Mouse (Mus musculus): ENCODE measurements around the gene Srf. TPM values are rescaled to one million over a fixed set of nuclear protein-coding genes. Genes with fewer than 3 reads are reported as not detected.

The Srf gene
- polyA plus RNA-seq, 1 experiment from 2014 or later = 15.0 TPM

DNA sequence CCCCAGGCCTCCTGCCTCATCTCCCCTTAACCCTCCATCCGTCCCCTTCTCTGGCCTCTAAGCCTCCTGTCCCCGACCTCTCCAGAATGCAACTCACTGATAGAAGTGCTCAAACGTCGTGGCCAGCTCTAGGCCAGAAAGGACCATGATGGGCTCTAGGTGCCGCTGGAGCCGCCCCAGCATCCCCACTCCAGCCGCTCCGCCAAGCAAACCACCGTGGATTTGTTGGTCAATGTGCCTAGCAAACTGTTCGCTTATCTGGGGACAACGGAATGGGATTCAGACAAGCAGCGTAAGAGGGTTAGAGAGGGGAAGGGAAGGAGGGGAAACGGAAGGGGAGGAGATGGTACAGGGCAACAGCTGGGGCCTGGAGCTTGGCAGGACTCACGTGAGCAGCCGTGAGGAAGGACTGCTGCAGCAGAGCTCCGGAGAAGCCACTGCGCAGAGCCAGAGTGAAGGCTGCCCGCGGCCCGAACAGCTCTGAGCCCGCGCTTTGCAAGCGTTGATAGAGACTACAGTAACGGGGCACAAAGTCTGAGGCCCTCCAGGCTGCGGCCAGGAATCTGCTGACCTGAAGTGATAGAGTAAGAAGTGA is 35.5 kb downstream of the Srf start:
- peak overlapping the region; percentile 60 for H3K4me2 ChIP-seq
- peaks cover 6% of the 10 kb centered on the region; the same call in 1 of the 2 replicates for H3K36me3 ChIP-seq
- H3K27ac ChIP-seq (ENCODE audit: poor library complexity, severe bottlenecking) = no peak overlapping the region
- peak overlapping the region; percentile 49 for H3K9ac ChIP-seq
- H3K4me3 ChIP-seq = peak overlapping the region; percentile 23
- no peaks in the 10 kb centered on the region for H3K9me3 ChIP-seq (replicated peaks)
- peaks cover 21% of the 10 kb centered on the region for H3K4me1 ChIP-seq (replicated peaks)
- peak; percentile 60 for ATAC-seq (ENCODE audit: insufficient number of reproducible peaks, low FRiP score)
- H3K27me3 ChIP-seq (replicated peaks) = peaks cover 26% of the 10 kb centered on the region
- WGBS = 19% methylated on average over 25 of the region's 25 CpGs

GRCm38 (mm10) chr17:46519971-46520370 is 36.0 kb downstream of the Srf start:
- peak; percentile 26; the same call in 1 of the 2 replicates for ATAC-seq (ENCODE audit: insufficient number of reproducible peaks, low FRiP score)
- no peaks in the 10 kb centered on the region for H3K9me3 ChIP-seq (replicated peaks)
- WGBS = 56% methylated on average over 10 of the region's 10 CpGs
- H3K4me3 ChIP-seq = peak overlapping the region; percentile 23
- peak overlapping the region; percentile 49; the same call in 1 of the 2 replicates for H3K9ac ChIP-seq
- peak overlapping the region; percentile 60 for H3K4me2 ChIP-seq
- no peak overlapping the region for H3K27ac ChIP-seq (ENCODE audit: poor library complexity, severe bottlenecking)
- H3K4me1 ChIP-seq (replicated peaks) = peaks cover 21% of the 10 kb centered on the region
- H3K36me3 ChIP-seq = peaks cover 6% of the 10 kb centered on the region; the same call in 1 of the 2 replicates
- peaks cover 21% of the 10 kb centered on the region for H3K27me3 ChIP-seq (replicated peaks)

DNA sequence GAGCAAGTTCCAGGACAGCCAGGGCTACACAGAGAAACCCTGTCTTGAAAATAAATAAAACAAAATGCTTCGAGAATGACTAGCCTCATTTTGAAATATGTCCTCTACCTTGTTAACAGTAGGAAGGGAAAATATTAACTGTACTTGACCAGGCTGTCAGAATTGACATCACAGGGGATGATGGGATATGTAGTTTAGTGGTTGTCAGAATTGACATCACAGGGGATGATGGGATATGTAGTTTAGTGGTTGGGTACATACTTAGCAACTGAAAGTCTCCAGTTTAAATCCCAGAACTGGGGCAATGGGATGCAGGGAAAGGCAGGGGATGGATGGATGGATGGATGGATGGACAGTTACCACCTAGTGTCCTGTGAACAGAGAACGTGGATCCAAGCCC is 42.6 kb downstream of the Srf start:
- Histone ChIP-seq H3K27me3 (replicated peaks) (no peaks in the 10 kb centered on the region), H3K4me3 (no peak overlapping the region), H3K4me1 (replicated peaks) (no peaks in the 10 kb centered on the region), H3K4me2 (no peak overlapping the region), H3K9me3 (replicated peaks) (no peaks in the 10 kb centered on the region), H3K9ac (no peak overlapping the region), H3K36me3 (peaks cover 4% of the 10 kb centered on the region; the same call in 1 of the 2 replicates), H3K27ac (ENCODE audit: poor library complexity, severe bottlenecking) (no peak overlapping the region)
- WGBS = 63% methylated on average over 2 of the region's 2 CpGs
- no peak for ATAC-seq (ENCODE audit: insufficient number of reproducible peaks, low FRiP score)

DNA sequence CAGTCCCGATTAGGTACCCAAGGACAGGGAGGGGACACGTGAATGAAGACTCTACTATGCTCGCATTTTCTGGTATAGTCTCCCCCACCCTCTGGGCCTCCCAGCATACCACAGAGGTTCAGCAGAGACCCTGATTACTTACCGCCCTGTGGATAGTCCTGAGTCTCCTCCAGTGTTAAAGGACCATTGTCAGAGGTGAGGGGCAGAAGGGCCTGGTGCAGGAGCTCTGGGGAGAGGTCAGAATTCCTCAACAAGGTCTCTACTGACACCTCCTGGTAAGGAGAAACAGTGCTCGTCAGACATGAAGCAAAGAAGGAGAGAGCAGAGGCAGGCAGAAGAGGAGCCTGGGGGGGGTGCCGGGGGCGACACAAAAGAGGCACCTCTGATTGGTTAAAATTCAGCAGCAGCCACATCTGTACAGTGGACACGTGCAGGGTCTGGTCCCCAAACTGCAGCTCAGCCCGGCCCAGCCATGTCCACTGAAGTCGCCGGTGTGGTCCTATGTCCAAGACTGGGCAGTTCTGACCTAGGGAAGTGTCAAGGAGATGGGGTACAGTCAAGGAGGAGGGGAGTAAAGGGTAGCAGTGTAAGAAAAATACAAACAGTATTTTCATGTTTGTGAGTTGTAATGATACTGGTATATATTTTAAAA is 44.8 kb downstream of the Srf start:
- peak; percentile 39; the same call in 1 of the 2 replicates for ATAC-seq (ENCODE audit: insufficient number of reproducible peaks, low FRiP score)
- no peak overlapping the region for H3K27ac ChIP-seq (ENCODE audit: poor library complexity, severe bottlenecking)
- no peak overlapping the region for H3K9ac ChIP-seq
- H3K27me3 ChIP-seq (replicated peaks) = no peaks in the 10 kb centered on the region
- peaks cover 4% of the 10 kb centered on the region for H3K36me3 ChIP-seq
- H3K4me3 ChIP-seq = no peak overlapping the region
- H3K9me3 ChIP-seq (replicated peaks) = no peaks in the 10 kb centered on the region
- H3K4me2 ChIP-seq = no peak overlapping the region
- no peaks in the 10 kb centered on the region for H3K4me1 ChIP-seq (replicated peaks)
- WGBS = 49% methylated on average over 11 of the region's 11 CpGs

DNA sequence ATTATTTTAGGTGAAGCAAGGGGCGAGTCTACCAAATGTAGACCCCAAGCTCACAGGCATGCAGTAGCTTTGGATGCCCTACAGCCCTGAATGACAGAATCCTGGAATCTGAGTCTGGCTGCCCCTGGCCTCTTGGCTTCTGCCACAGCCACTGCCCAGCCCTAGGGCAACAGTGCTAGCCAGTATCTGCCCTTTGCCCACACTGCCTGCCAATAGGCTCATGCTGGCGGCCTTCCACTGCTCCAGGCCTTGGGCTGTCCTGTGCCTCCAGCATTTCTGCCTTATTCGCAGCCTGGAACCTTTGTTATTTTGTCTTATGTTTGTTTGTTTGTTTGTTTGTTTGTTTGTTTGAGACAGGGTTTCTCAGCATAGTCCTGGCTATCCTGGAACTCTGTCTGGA is 50.4 kb downstream of the Srf start:
- 82% methylated on average over 3 of the region's 3 CpGs for WGBS
- H3K36me3 ChIP-seq = peaks cover 11% of the 10 kb centered on the region
- no peak overlapping the region for H3K27ac ChIP-seq (ENCODE audit: poor library complexity, severe bottlenecking)
- H3K4me2 ChIP-seq = no peak overlapping the region
- H3K27me3 ChIP-seq (replicated peaks) = peaks cover 9% of the 10 kb centered on the region; the same call in 1 of the 2 replicates
- no peak overlapping the region for H3K4me3 ChIP-seq
- H3K4me1 ChIP-seq (replicated peaks) = no peaks in the 10 kb centered on the region
- no peak overlapping the region for H3K9ac ChIP-seq
- H3K9me3 ChIP-seq (replicated peaks) = no peaks in the 10 kb centered on the region
- no peak for ATAC-seq (ENCODE audit: insufficient number of reproducible peaks, low FRiP score)

DNA sequence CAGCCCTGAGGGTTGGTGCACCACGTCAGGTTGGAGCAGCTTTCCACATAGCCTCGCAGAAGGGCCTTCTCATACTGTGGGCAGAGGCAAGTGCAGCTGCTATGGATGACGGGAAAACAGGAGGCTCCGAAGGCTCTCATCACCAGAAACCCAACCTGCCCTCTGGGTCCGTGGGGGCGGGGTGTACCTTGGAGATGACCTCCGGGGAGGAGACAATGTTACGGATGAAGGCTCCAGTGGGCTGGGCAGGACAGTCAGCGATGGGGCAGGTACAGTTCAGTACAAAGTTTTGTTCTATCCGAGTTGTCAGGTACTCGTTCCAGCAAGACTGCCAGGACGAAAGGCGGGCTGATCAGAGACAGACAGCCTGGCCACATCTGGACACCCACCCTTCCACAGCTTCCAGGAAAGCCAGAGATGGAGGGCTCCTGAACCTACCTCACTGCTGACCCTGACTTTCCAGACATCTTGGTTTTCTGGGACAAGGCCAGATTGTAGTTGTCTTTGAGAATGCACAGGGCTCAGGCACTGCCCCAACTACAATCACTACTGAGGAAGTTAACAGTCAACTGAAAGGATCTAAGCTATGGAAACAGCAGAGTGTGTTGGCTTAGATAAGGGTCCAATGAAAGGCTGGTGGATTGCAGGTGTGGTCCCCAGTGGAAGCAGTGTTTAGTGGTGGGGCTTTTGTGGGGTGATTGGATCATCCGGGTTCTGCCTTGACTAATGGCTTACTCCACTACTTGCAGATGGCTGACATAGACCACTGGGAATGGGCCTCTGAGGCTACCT is 51.9 kb downstream of the Srf start:
- Histone ChIP-seq H3K36me3 (peaks cover 23% of the 10 kb centered on the region), H3K27me3 (replicated peaks) (peaks cover 9% of the 10 kb centered on the region; the same call in 1 of the 2 replicates), H3K4me1 (replicated peaks) (no peaks in the 10 kb centered on the region), H3K27ac (ENCODE audit: poor library complexity, severe bottlenecking) (no peak overlapping the region), H3K9ac (no peak overlapping the region), H3K4me2 (no peak overlapping the region), H3K4me3 (no peak overlapping the region), H3K9me3 (replicated peaks) (no peaks in the 10 kb centered on the region)
- WGBS = 75% methylated on average over 14 of the region's 14 CpGs
- peak; percentile 33; the same call in 1 of the 2 replicates for ATAC-seq (ENCODE audit: insufficient number of reproducible peaks, low FRiP score)

GRCm38 (mm10) chr17:46502775-46503174 is 53.2 kb downstream of the Srf start:
- Histone ChIP-seq H3K4me3 (no peak overlapping the region), H3K27me3 (replicated peaks) (peaks cover 9% of the 10 kb centered on the region; the same call in 1 of the 2 replicates)
- WGBS = 76% methylated on average over 2 of the region's 2 CpGs

More at GRCm38 (mm10) chr17:46502775-46503174, 53.2 kb downstream of the Srf start:
- H3K9me3 ChIP-seq (replicated peaks) = no peaks in the 10 kb centered on the region
- no peak overlapping the region for H3K4me2 ChIP-seq
- no peak overlapping the region for H3K27ac ChIP-seq (ENCODE audit: poor library complexity, severe bottlenecking)
- H3K9ac ChIP-seq = no peak overlapping the region
- H3K4me1 ChIP-seq (replicated peaks) = no peaks in the 10 kb centered on the region
- peaks cover 25% of the 10 kb centered on the region for H3K36me3 ChIP-seq
- no peak for ATAC-seq (ENCODE audit: insufficient number of reproducible peaks, low FRiP score)

Small RNA genes within 50 kb of the gene (microRNA-seq; reads per million reads assigned to microRNA genes)
- 0.71 reads per million for gene Mir6976

Other genes starting within 250 kb of the Srf start
- 7.2 and 7.3 TPM in 2 replicates for gene Abcc10, start 227.8 kb downstream of the Srf start, polyA plus RNA-seq (2016; fragmentation: Nextera tagmentation; extraction: Ambion mirVana)
- gene Zfp318, start 172.4 kb downstream of the Srf start, polyA plus RNA-seq (2016; fragmentation: Nextera tagmentation; extraction: Ambion mirVana) = 10.2 and 11.6 TPM in 2 replicates
- 0.27 and 1.0 TPM in 2 replicates for gene Crip3, start 127.2 kb downstream of the Srf start, polyA plus RNA-seq (2016; fragmentation: Nextera tagmentation; extraction: Ambion mirVana)
- not detected in 2 replicates for gene Slc22a7, start 117.7 kb downstream of the Srf start, polyA plus RNA-seq (2016; fragmentation: Nextera tagmentation; extraction: Ambion mirVana)
- 0.08 and 0.13 TPM in 2 replicates for gene Ttbk1, start 68.5 kb downstream of the Srf start, polyA plus RNA-seq (2016; fragmentation: Nextera tagmentation; extraction: Ambion mirVana)
- gene Dnph1, start 59.5 kb downstream of the Srf start, polyA plus RNA-seq (2016; fragmentation: Nextera tagmentation; extraction: Ambion mirVana) = 24.2 and 25.9 TPM in 2 replicates
- gene Cul9, start 9.8 kb downstream of the Srf start, polyA plus RNA-seq (2016; fragmentation: Nextera tagmentation; extraction: Ambion mirVana) = 7.2 and 7.4 TPM in 2 replicates
- gene Ptk7, start 73.3 kb upstream of the Srf start, polyA plus RNA-seq (2016; fragmentation: Nextera tagmentation; extraction: Ambion mirVana) = 68.5 and 71.4 TPM in 2 replicates
- 19.9 and 21.1 TPM in 2 replicates for gene Klc4, start 89.8 kb upstream of the Srf start, polyA plus RNA-seq (2016; fragmentation: Nextera tagmentation; extraction: Ambion mirVana)
- gene Mrpl2, start 90.1 kb upstream of the Srf start, polyA plus RNA-seq (2016; fragmentation: Nextera tagmentation; extraction: Ambion mirVana) = 90.9 and 99.0 TPM in 2 replicates
- 48.1 and 53.1 TPM in 2 replicates for gene Cul7, start 94.2 kb upstream of the Srf start, polyA plus RNA-seq (2016; fragmentation: Nextera tagmentation; extraction: Ambion mirVana)
- gene Rrp36, start 118.2 kb upstream of the Srf start, polyA plus RNA-seq (2016; fragmentation: Nextera tagmentation; extraction: Ambion mirVana) = 36.5 and 38.9 TPM in 2 replicates
- 116 and 123 TPM in 2 replicates for gene Mea1, start 122.6 kb upstream of the Srf start, polyA plus RNA-seq (2016; fragmentation: Nextera tagmentation; extraction: Ambion mirVana)
- 149 and 155 TPM in 2 replicates for gene Klhdc3, start 124.7 kb upstream of the Srf start, polyA plus RNA-seq (2016; fragmentation: Nextera tagmentation; extraction: Ambion mirVana)
- 62.8 TPM in 2 replicates for gene Ppp2r5d, start 148.9 kb upstream of the Srf start, polyA plus RNA-seq (2016; fragmentation: Nextera tagmentation; extraction: Ambion mirVana)
- gene Pex6, start 155.3 kb upstream of the Srf start, polyA plus RNA-seq (2016; fragmentation: Nextera tagmentation; extraction: Ambion mirVana) = 16.9 and 17.0 TPM in 2 replicates
- gene Gnmt, start 173.0 kb upstream of the Srf start, polyA plus RNA-seq (2016; fragmentation: Nextera tagmentation; extraction: Ambion mirVana) = 0.38 and 0.90 TPM in 2 replicates
- 52.2 and 53.0 TPM in 2 replicates for gene Cnpy3, start 196.0 kb upstream of the Srf start, polyA plus RNA-seq (2016; fragmentation: Nextera tagmentation; extraction: Ambion mirVana)
- 0.13 and 0.33 TPM in 2 replicates for gene Ptcra, start 207.5 kb upstream of the Srf start, polyA plus RNA-seq (2016; fragmentation: Nextera tagmentation; extraction: Ambion mirVana)
- gene 2310039H08Rik, start 216.5 kb upstream of the Srf start, polyA plus RNA-seq (2016; fragmentation: Nextera tagmentation; extraction: Ambion mirVana) = 41.7 and 41.9 TPM in 2 replicates
- gene Rpl7l1, start 226.5 kb upstream of the Srf start, polyA plus RNA-seq (2016; fragmentation: Nextera tagmentation; extraction: Ambion mirVana) = 106 and 115 TPM in 2 replicates